In genomic region chr10:68127604-68128256, GRCm38 (mm10) we compare ENCODE assay signal across 13 mouse cellular contexts.
DNase-seq lines count a peak whose midpoint lies in the region; ATAC-seq and TF ChIP-seq lines count a peak whose summit lies in the region.
"Had no signal": no experiment of that assay in that cellular context is flagged by ENCODE, and none has a peak within 500 bp of the region (broad histone marks: within the 10 kb centered on the region; RNA-seq: fewer than 3 reads in every experiment).

No protein-coding gene starts in this region.

- TF ChIP-seq POLR2A in bone marrow macrophage, adult 2 months (IDR thresholded peaks at IDR 0.05; ENCODE audit: borderline replicate concordance, low read depth, low read length) = no peak

- 50% methylated on average over 6 of the region's 6 CpGs for WGBS in intestine, embryonic 15.5 days

- no peak for DNase-seq in gastrocnemius, adult 2 months
- no peak for DNase-seq in gastrocnemius, postnatal 25 days
- DNase-seq in layer of hippocampus, adult 2 months (ENCODE audit: low spot score in 2 of 2) = no peak
- no peak for DNase-seq in layer of hippocampus, adult 11-12 months (ENCODE audit: low spot score)
- no peak for DNase-seq in urinary bladder, postnatal 25 days (ENCODE audit: low spot score)
- DNase-seq: B cell, adult 2 months; right cerebral cortex, postnatal 25 days; thymus, adult 18-20 months had no signal

- H3K4me1 ChIP-seq in bone marrow macrophage, adult 2 months (ENCODE audit: control insufficient read depth, insufficient read depth, low read length) = peaks cover 53% of the 10 kb centered on the region
- H3K4me1 ChIP-seq in intestine, embryonic 15.5 days (replicated peaks) = no peaks in the 10 kb centered on the region; the same call in 1 of the 2 replicates

- peaks cover 5% of the 10 kb centered on the region; the same call in 1 of the 2 replicates for H3K36me3 ChIP-seq in intestine, embryonic 15.5 days

- no peak overlapping the region for H3K9ac ChIP-seq in intestine, embryonic 15.5 days

- H3K9me3 ChIP-seq in intestine, embryonic 15.5 days = no peaks in the 10 kb centered on the region

- H3K27me3 ChIP-seq in intestine, embryonic 15.5 days (replicated peaks) = no peaks in the 10 kb centered on the region

- peak overlapping the region; percentile 55 for H3K4me3 ChIP-seq in gastrocnemius, adult 2 months
- no peak overlapping the region for H3K4me3 ChIP-seq in layer of hippocampus, adult 2 months
- H3K4me3 ChIP-seq in bone marrow macrophage, adult 2 months (ENCODE audit: insufficient read depth, low read length) = no peak overlapping the region
- H3K4me3 ChIP-seq in intestine, embryonic 15.5 days (replicated peaks) = no peak overlapping the region

- TF ChIP-seq CTCF in gastrocnemius, adult 2 months (IDR thresholded peaks at IDR 0.05) = no peak
- TF ChIP-seq CTCF in layer of hippocampus, adult 2 months (conservative IDR thresholded peaks at IDR 0.05) = no peak
- TF ChIP-seq CTCF in bone marrow macrophage, adult 2 months (IDR thresholded peaks at IDR 0.05; ENCODE audit: low read depth, low read length) = no peak

- peak; percentile 82 for ATAC-seq in intestine, embryonic 15.5 days
- ATAC-seq in erythroblast, adult 5-6 weeks (replicated peaks; ENCODE audit: low FRiP score, poor library complexity, severe bottlenecking) = no peak
- ATAC-seq: forebrain, embryonic 14.5 days had no signal

- intact Hi-C loops in gastrocnemius, adult 2 months (cut with DNase I) = loop anchor here (1.0 to 5.0 kb wide), 2 partner anchors 9 to 35 kb away; no protein-coding TSS in a partner anchor

- H3K27ac ChIP-seq in gastrocnemius, adult 2 months = peak overlapping the region; percentile 87
- H3K27ac ChIP-seq in layer of hippocampus, adult 2 months = peak overlapping the region; percentile 60
- H3K27ac ChIP-seq in bone marrow macrophage, adult 2 months (ENCODE audit: insufficient read depth, low read depth, low read length) = peak overlapping the region; percentile 63
- peak overlapping the region; percentile 20; the same call in 1 of the 2 replicates for H3K27ac ChIP-seq in intestine, embryonic 15.5 days
- H3K27ac ChIP-seq: macrophage had no signal

- H3K4me2 ChIP-seq in intestine, embryonic 15.5 days (replicated peaks) = no peak overlapping the region

Comparison
In these comparisons a context has a peak if more than half of its experiments do, and no peak if none do; other contexts are left out.
1. H3K27ac ChIP-seq: peak in every context shown above with its lines; median percentile 87 in gastrocnemius, adult 2 months; 63 in bone marrow macrophage, adult 2 months; 60 in layer of hippocampus, adult 2 months; 20 in intestine, embryonic 15.5 days.